In the genomic region with DNA sequence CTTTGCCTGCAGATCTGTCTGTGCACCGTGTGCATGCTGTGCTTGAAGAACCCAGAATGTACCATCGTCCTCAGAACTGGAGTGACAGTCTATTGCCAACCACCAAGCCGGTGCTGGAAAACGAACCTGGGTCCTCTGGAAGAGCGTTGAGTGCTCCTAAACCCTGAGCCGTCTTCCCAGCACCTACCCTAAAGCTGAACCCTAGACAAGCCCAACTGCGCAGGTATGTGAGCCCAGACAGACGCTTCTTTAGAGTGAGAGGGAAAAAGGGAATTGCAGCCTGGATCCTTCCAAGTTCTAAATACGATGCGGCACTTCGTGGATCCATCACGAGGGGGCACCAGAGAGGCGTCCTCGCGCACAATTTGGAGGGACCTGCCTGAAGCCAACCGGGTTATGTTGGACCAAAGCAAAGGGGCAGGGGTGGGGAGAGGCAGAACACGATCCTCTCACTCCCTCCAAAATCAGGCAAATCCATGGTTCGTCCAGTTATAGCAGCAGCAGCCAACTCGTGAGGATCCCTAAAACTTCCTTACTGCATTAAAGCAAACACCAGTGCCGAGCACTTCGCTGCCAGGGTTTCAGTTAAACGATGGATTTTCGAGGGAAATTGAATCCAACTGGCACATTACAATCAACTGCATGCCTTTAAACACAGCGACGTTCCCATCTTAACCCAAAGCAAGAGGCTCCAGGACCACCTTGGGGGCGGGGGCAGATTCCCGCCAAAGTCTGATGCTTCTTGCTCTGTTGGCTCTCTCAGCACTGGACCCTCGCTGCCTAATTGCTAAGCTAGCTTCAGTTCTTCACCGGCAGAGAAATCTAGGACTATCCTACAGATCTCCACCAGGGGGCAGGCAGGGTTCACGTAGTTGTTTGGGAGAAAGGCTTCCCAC, we compare ENCODE assay signal across 8 mouse cellular contexts.
DNase-seq lines count a peak whose midpoint lies in the region; ATAC-seq lines count a peak whose summit lies in the region.

No protein-coding gene starts in this region.

- peaks cover 14% of the 10 kb centered on the region for H3K9me3 ChIP-seq in embryonic facial prominence, embryonic 13.5 days
- peaks cover 5% of the 10 kb centered on the region for H3K9me3 ChIP-seq in heart, embryonic 10.5 days
- H3K9me3 ChIP-seq in kidney, embryonic 15.5 days (replicated peaks), result peaks cover 14% of the 10 kb centered on the region

- peak overlapping the region; percentile 75 for H3K4me2 ChIP-seq in embryonic facial prominence, embryonic 13.5 days
- peak overlapping the region; percentile 77 for H3K4me2 ChIP-seq in kidney, embryonic 15.5 days

- 10% methylated on average over 30 of the region's 30 CpGs for whole genome bisulfite sequencing in embryonic facial prominence, embryonic 13.5 days
- 13% methylated on average over 30 of the region's 30 CpGs for WGBS in heart, embryonic 10.5 days
- 12% methylated on average over 30 of the region's 30 CpGs for WGBS in kidney, embryonic 15.5 days

- peak overlapping the region; percentile 53; the same call in 1 of the 2 replicates for H3K9ac ChIP-seq in embryonic facial prominence, embryonic 13.5 days
- H3K9ac ChIP-seq in kidney, embryonic 15.5 days, result 0 out of 2 replicates have a peak overlapping the region, but pooled peaks have one; percentile 7

- no peaks in the 10 kb centered on the region for H3K4me1 ChIP-seq in embryonic facial prominence, embryonic 13.5 days
- 0 out of 2 replicates have a peak, but pooled peaks cover 3% of the 10 kb centered on the region for H3K4me1 ChIP-seq in heart, embryonic 10.5 days
- peaks cover 4% of the 10 kb centered on the region; the same call in 1 of the 2 replicates for H3K4me1 ChIP-seq in kidney, embryonic 15.5 days

- no peak overlapping the region for H3K27ac ChIP-seq in embryonic facial prominence, embryonic 13.5 days
- no peak overlapping the region for H3K27ac ChIP-seq in heart, embryonic 10.5 days
- H3K27ac ChIP-seq in kidney, embryonic 15.5 days, result no peak overlapping the region

- 0 out of 2 replicates have a peak, but pooled peaks cover 3% of the 10 kb centered on the region for H3K36me3 ChIP-seq in embryonic facial prominence, embryonic 13.5 days
- no peaks in the 10 kb centered on the region for H3K36me3 ChIP-seq in heart, embryonic 10.5 days
- no peaks in the 10 kb centered on the region for H3K36me3 ChIP-seq in kidney, embryonic 15.5 days

- DNase-seq in 3134 (ENCODE audit: extremely low read depth, insufficient read length, low spot score) (peak; percentile 46), liver (peak; percentile 81)
- DNase-seq in adrenal gland, postnatal 36 days, result peak; percentile 87 to 92
- peak; percentile 92 for DNase-seq in heart, embryonic 10.5 days (ENCODE audit: low spot score)
- peak; percentile 72 to 88 for DNase-seq in spleen, postnatal 4 days (ENCODE audit: low spot score in 2 of 2)

- peak; percentile 66; the same call in 1 of the 2 replicates for ATAC-seq in embryonic facial prominence, embryonic 13.5 days (ENCODE audit: insufficient number of reproducible peaks, insufficient read depth, low FRiP score, low TSS enrichment, low read depth)
- ATAC-seq in kidney, embryonic 15.5 days (replicated peaks; ENCODE audit: low FRiP score), result peak; percentile 84
- peak; percentile 62 for ATAC-seq in monocyte, adult 5-6 weeks (replicated peaks; ENCODE audit: insufficient number of reproducible peaks, low FRiP score, low TSS enrichment, poor library complexity, severe bottlenecking)

- H3K27me3 ChIP-seq in embryonic facial prominence, embryonic 13.5 days, result peaks cover 3% of the 10 kb centered on the region; the same call in 1 of the 2 replicates
- no peaks in the 10 kb centered on the region for H3K27me3 ChIP-seq in heart, embryonic 10.5 days (ENCODE audit: insufficient read depth, poor library complexity, severe bottlenecking)
- 0 out of 2 replicates have a peak, but pooled peaks cover 11% of the 10 kb centered on the region for H3K27me3 ChIP-seq in kidney, embryonic 15.5 days

- H3K4me3 ChIP-seq in embryonic facial prominence, embryonic 13.5 days, result peak overlapping the region; percentile 41
- peak overlapping the region; percentile 58 for H3K4me3 ChIP-seq in heart, embryonic 10.5 days
- peak overlapping the region; percentile 45 for H3K4me3 ChIP-seq in kidney, embryonic 15.5 days (replicated peaks)
